Mouse (Mus musculus) lung, postnatal 0 days (tissue): ENCODE measurements around the gene Clrn2. TPM values are rescaled to one million over a fixed set of nuclear protein-coding genes. Genes with fewer than 3 reads are reported as not detected.

ENCODE experiments used
- ATAC-seq: fragments of 200-750 bp; cut with Nextera tagmentation; 2 replicates; pipeline ENCODE4 v1.8.0; 2017; ENCODE audit warnings: moderate library complexity
- DNase-seq: peaks from one replicate; pipeline ENCODE4 v3.0.0-alpha.2; 2016; ENCODE audit warnings: low spot score
- H3K27ac ChIP-seq: fragments of 300-500 bp; sonication (generic); 2 replicates; pipeline ENCODE4 v1.5.1; 2014; ENCODE audit warnings: antibody characterized with exemption, mild to moderate bottlenecking, low read length, mixed read lengths
- H3K27me3 ChIP-seq: fragments of 300-500 bp; sonication (generic); replicated peaks from 2 replicates; pipeline ENCODE4 v1.6.1; 2014; ENCODE audit warnings: low read length, mixed read lengths; ENCODE audit not compliant: insufficient read depth
- H3K36me3 ChIP-seq: fragments of 300-500 bp; sonication (generic); 2 replicates; pipeline ENCODE4 v1.6.1; 2014; ENCODE audit warnings: low read length, mixed read lengths; ENCODE audit not compliant: insufficient read depth
- H3K4me1 ChIP-seq: fragments of 300-500 bp; sonication (generic); 2 replicates; pipeline ENCODE4 v1.6.1; 2014; ENCODE audit warnings: antibody characterized with exemption, low read depth, low read length, mixed read lengths; ENCODE audit not compliant: insufficient read depth
- H3K4me2 ChIP-seq: fragments of 300-500 bp; sonication (generic); replicated peaks from 2 replicates; pipeline ENCODE4 v1.6.1; 2014; ENCODE audit warnings: low read depth, mild to moderate bottlenecking, low read length, moderate library complexity, mixed read lengths
- H3K4me3 ChIP-seq: fragments of 300-500 bp; sonication (generic); 2 replicates; pipeline ENCODE4 v1.5.1; 2014; ENCODE audit warnings: low read depth, low read length
- H3K9ac ChIP-seq: fragments of 300-500 bp; sonication (generic); replicated peaks from 2 replicates; pipeline ENCODE4 v1.6.1; 2014; ENCODE audit warnings: low read depth, mild to moderate bottlenecking
- H3K9me3 ChIP-seq: fragments of 300-500 bp; sonication (generic); 2 replicates; pipeline ENCODE4 v1.6.1; 2016; ENCODE audit warnings: low read length, mixed read lengths
- CTCF ChIP-seq: IDR thresholded peaks from 2 replicates; pipeline ENCODE4 v1.5.1; 2016; ENCODE audit warnings: antibody characterized with exemption, mild to moderate bottlenecking
- EP300 ChIP-seq: IDR thresholded peaks from 2 replicates; pipeline ENCODE4 v1.6.1; 2016; ENCODE audit warnings: antibody characterized with exemption, mild to moderate bottlenecking, control low read depth
- WGBS: fragments of 180-500 bp; shearing (Covaris S2); extraction: QIAGEN DNeasy Blood & Tissue Kit; methylation state at CpG from one replicate; pipeline ENCODE4 v1.1.7; 2014; 5-methylcytosine and 5-hydroxymethylcytosine counted together
- polyA plus RNA-seq: library from polyadenylated mRNA; unstranded; fragments of >200 nt; fragmentation: Nextera tagmentation; extraction: Ambion mirVana; gene quantifications from 2 replicates; pipeline ENCODE4 v1.2.1, GENCODE M21; 2015

The Clrn2 gene
- polyA plus RNA-seq: not detected in 2 replicates

DNA sequence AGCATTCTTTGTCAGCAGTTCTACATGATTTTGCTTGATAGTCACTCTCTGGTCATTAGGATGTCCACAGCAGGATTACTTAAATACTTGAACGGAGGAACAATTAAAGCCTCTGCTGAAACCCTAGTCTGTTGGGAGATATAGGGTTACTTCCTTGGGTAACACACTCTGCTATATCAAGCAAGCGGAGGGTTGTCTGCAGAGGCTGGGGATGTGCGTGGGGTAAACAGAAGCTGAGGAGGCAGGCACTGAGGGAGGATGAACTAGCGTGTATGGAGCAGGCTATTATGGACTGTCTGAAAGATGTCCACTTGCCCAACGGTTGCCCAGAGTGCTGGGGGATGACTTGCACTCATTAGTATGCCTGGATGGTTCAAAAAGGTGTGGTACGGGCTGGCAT, at the start of gene Clrn2:
TSS of gene Clrn2 (plus strand) at position 301 of the 400 bp plus-strand sequence.
- no peak within 1 kb of the TSS for H3K27ac ChIP-seq
- no peak within 1 kb of the TSS for H3K4me3 ChIP-seq
- H3K9me3 ChIP-seq: no peaks in the 10 kb centered on the region
- TF ChIP-seq CTCF (no peak), EP300 (no peak)
- 57% methylated on average over 6 of the region's 6 CpGs for WGBS
- no peak within 1 kb of the TSS for H3K9ac ChIP-seq
- no peak for DNase-seq
- no peak within 1 kb of the TSS for H3K4me2 ChIP-seq
- H3K4me1 ChIP-seq: peaks cover 10% of the 10 kb centered on the region; the same call in 1 of the 2 replicates
- H3K27me3 ChIP-seq: no peaks in the 10 kb centered on the region
- H3K36me3 ChIP-seq: no peaks in the 10 kb centered on the region
- no peak for ATAC-seq

DNA sequence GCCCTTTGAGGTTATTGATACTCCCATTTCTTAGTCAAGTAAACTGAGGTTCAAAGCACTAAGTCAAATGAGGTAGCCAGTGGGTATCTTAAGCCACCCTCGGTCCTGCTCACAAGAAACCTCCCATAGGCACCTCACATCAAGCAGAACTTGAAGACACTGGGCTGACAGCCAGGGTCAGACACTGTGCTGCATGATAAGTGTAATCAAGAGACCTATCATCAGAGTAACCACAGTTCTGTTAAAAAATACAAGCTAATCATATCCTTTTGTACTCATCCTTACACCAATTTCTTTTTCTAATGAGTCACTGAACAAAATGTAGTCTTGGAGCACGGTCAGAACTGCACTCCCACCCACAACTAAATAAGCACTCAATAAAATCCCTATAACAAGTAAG, 47.4 kb upstream of the Clrn2 start:
- H3K36me3 ChIP-seq: no peaks in the 10 kb centered on the region
- H3K4me1 ChIP-seq: no peaks in the 10 kb centered on the region
- no peaks in the 10 kb centered on the region for H3K27me3 ChIP-seq
- no peak overlapping the region for H3K4me3 ChIP-seq
- H3K4me2 ChIP-seq: no peak overlapping the region
- DNase-seq (no peak), ATAC-seq (no peak)
- TF ChIP-seq EP300: no peak
- TF ChIP-seq CTCF: no peak
- WGBS: 71% methylated on average over 2 of the region's 2 CpGs
- no peak overlapping the region for H3K27ac ChIP-seq
- no peak overlapping the region for H3K9ac ChIP-seq
- H3K9me3 ChIP-seq: no peaks in the 10 kb centered on the region

GRCm38 (mm10) chr5:45416478-45416877, 37.1 kb upstream of the Clrn2 start:
- Histone ChIP-seq H3K4me1 (no peaks in the 10 kb centered on the region), H3K36me3 (no peaks in the 10 kb centered on the region), H3K9me3 (no peaks in the 10 kb centered on the region), H3K4me3 (no peak overlapping the region), H3K27ac (no peak overlapping the region), H3K4me2 (no peak overlapping the region), H3K27me3 (no peaks in the 10 kb centered on the region), H3K9ac (no peak overlapping the region)
- WGBS: 81% methylated on average over 3 of the region's 3 CpGs
- no peak for TF ChIP-seq CTCF
- no peak for TF ChIP-seq EP300
- no peak for DNase-seq
- no peak for ATAC-seq

DNA sequence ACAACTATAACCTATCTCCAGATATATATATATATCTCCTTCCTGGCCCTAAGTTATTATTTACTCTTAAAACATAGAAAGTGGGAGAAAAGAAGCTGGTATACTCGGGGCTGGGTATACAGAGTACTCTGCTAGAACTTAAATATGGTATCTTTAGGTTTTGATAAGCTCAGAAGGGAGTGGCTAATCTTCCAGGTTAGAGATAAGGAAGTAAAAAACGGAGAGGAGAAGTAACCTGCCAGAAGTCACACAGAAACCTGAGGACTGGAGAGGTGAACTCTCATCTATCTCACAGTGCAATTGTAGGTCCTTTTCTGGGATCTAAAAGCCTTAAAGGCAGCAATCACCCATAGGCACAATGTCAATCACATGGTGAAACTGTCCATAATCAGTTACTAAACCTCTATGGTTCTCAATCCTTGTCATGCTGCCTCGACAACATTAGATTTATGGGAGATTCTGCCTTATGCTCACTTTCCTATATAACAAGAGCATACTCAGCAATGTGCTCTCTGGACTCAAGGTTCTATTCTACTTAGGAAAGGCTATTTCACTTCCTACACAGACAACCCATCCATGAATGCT, 35.6 kb upstream of the Clrn2 start:
- H3K4me1 ChIP-seq: no peaks in the 10 kb centered on the region
- no peak overlapping the region for H3K9ac ChIP-seq
- H3K27ac ChIP-seq: no peak overlapping the region
- H3K4me3 ChIP-seq: no peak overlapping the region
- H3K4me2 ChIP-seq: no peak overlapping the region
- DNase-seq (no peak), ATAC-seq (no peak)
- H3K36me3 ChIP-seq: no peaks in the 10 kb centered on the region
- no peaks in the 10 kb centered on the region for H3K9me3 ChIP-seq
- no peaks in the 10 kb centered on the region for H3K27me3 ChIP-seq
- 46% methylated on average over 3 of the region's 3 CpGs for WGBS
- no peak for TF ChIP-seq EP300
- TF ChIP-seq CTCF: no peak

DNA sequence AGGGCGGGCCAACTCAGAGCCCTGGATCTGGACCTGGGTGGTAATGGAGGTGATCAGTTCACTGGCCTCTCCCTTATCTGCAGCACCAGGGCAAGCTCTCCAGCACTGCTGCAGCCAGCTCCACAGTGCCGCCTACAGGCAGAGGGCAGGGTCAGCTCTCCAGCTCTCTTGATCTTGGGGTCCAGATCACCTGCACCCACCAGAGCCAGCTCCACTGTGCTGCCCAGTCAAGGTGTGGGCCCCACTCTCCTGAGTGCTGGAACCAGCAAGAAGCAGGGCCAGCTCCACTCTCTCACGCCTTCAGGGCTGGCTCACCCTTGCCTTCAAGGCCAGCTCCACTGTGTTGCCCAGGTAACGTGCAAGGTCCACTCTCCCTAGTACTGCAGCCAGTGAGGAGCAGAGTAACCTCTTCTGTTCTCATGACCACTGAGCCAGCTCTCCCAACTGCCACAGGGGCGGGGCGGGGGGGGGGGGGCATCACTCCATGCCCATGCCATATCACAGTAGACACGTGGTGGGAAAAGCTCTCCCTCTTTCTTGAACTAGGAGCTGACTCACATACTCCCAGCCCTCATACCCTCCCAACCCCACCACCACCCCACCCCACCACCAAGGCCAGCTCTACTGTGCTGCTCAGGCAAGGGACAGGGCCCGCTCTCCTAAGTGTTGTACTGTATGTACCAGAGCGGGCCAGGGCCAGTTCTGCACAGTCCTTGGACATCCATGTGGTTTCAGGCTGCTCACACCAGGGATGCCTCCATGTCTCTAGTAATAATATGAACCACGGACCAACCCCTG, 33.5 kb upstream of the Clrn2 start:
- no peak overlapping the region for H3K4me3 ChIP-seq
- no peak overlapping the region for H3K9ac ChIP-seq
- ATAC-seq (peak; percentile 11; the same call in 1 of the 2 replicates), DNase-seq (no peak)
- 78% methylated on average over 10 of the region's 10 CpGs for WGBS
- H3K4me2 ChIP-seq: no peak overlapping the region
- no peak overlapping the region for H3K27ac ChIP-seq
- peak; percentile 70 for TF ChIP-seq CTCF
- no peak for TF ChIP-seq EP300
- H3K27me3 ChIP-seq: no peaks in the 10 kb centered on the region
- no peaks in the 10 kb centered on the region for H3K36me3 ChIP-seq
- H3K4me1 ChIP-seq: no peaks in the 10 kb centered on the region
- no peaks in the 10 kb centered on the region for H3K9me3 ChIP-seq

DNA sequence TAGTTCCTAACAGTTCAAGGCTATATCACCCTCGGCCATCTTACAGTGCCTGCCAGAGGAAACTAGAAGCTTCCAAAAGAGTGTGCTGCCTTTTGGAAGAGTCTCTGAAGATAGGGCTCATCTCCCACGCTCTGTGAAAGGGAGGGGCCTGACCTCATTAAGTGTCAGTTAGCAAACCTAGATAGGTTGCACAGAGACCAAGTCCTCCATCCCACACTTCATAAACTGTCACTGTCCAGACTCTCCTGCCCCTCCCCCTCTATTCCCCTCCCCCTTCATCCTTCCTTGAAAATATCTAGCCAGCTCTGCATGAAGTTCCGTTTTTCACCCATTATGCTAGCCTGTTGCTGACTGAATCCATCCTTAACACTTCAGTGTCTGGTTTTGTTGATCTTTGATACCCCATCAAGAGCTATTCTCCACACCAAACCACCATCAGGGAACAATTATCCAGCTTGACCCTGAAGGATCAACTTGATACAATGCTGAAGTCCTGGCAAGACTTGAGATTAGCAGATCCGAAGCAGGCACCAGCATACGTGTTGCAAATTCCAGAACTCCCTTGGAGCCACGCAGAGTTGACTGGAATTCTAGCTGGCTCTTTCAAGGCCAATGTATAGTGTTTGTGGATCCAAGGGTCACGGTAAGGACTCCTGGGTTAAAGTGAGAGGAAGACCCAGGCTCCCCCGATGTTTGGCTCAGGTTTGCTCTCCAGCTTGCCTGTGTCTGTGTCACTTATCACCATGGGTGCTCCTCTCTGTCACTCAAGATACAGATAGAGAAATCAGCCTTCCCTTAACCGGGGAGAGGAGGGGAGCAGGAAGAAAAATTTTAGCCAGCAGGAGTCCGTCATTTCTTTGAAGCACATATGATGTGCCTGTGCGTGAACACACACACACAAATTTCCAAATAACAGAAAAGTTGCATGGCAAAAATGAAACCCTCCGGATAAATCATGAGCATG, 31.4 kb upstream of the Clrn2 start:
- no peaks in the 10 kb centered on the region for H3K27me3 ChIP-seq
- H3K36me3 ChIP-seq: no peaks in the 10 kb centered on the region
- no peak overlapping the region for H3K4me3 ChIP-seq
- DNase-seq (no peak), ATAC-seq (no peak)
- TF ChIP-seq EP300 (no peak), CTCF (no peak)
- H3K27ac ChIP-seq: no peak overlapping the region
- WGBS: 55% methylated on average over 12 of the region's 12 CpGs
- H3K4me2 ChIP-seq: no peak overlapping the region
- no peak overlapping the region for H3K9ac ChIP-seq
- H3K4me1 ChIP-seq: no peaks in the 10 kb centered on the region
- no peaks in the 10 kb centered on the region for H3K9me3 ChIP-seq
